Mouse (Mus musculus): ENCODE measurements around the gene Dcxr. TPM values are rescaled to one million over a fixed set of nuclear protein-coding genes. Genes with fewer than 3 reads are reported as not detected.
"Not testable (repeated sequence)": the region's sequence is repeated elsewhere in the genome, so short reads cannot be mapped to it uniquely, and the experiment has no call there.

The Dcxr gene
- polyA plus RNA-seq, 1 experiment from 2014 or later: 13.7 TPM

- H3K36me3 ChIP-seq (ENCODE audit: control insufficient read depth, insufficient read depth, low read length): no peaks in the 10 kb centered on the region
- no peaks in the 10 kb centered on the region; the same call in 1 of the 2 replicates for H3K4me1 ChIP-seq (ENCODE audit: control insufficient read depth, insufficient read depth, low read length)
- 82% methylated on average over 12 of the region's 12 CpGs for WGBS
- no peak within 1 kb of the TSS for H3K4me2 ChIP-seq (ENCODE audit: low read length)
- H3K4me3 ChIP-seq (ENCODE audit: low read depth, low read length): no peak within 1 kb of the TSS
- H3K9me3 ChIP-seq (replicated peaks; ENCODE audit: control insufficient read depth, low read length): no peaks in the 10 kb centered on the region
- no peak within 1 kb of the TSS for H3K27ac ChIP-seq (ENCODE audit: low read depth, low read length)
- DNase-seq (ENCODE audit: low spot score) (no peak), ATAC-seq (no peak)
- no peak within 1 kb of the TSS for H3K9ac ChIP-seq (ENCODE audit: low read length)
- no peaks in the 10 kb centered on the region for H3K27me3 ChIP-seq (replicated peaks; ENCODE audit: control insufficient read depth, insufficient read depth, low read length)
Observed at GRCm38 (mm10) chr11:120731858-120732680, 5.0 kb upstream of the Dcxr start, which contains the start of gene Cbr2. TSS of gene Cbr2 (minus strand) at chr11:120732114.

- WGBS: 96% methylated on average over 1 of the region's 1 CpGs
- no peak overlapping the region for H3K4me2 ChIP-seq (ENCODE audit: low read length)
- peaks cover 3% of the 10 kb centered on the region; the same call in 1 of the 2 replicates for H3K4me1 ChIP-seq (ENCODE audit: control insufficient read depth, insufficient read depth, low read length)
- no peaks in the 10 kb centered on the region for H3K27me3 ChIP-seq (replicated peaks; ENCODE audit: control insufficient read depth, insufficient read depth, low read length)
- no peaks in the 10 kb centered on the region for H3K9me3 ChIP-seq (replicated peaks; ENCODE audit: control insufficient read depth, low read length)
- H3K4me3 ChIP-seq (ENCODE audit: low read depth, low read length): no peak overlapping the region
- no peak overlapping the region for H3K27ac ChIP-seq (ENCODE audit: low read depth, low read length)
- no peaks in the 10 kb centered on the region for H3K36me3 ChIP-seq (ENCODE audit: control insufficient read depth, insufficient read depth, low read length)
- no peak overlapping the region for H3K9ac ChIP-seq (ENCODE audit: low read length)
- no peak for DNase-seq (ENCODE audit: low spot score)
- no peak for ATAC-seq
Observed at GRCm38 (mm10) chr11:120731395-120731794, 4.3 kb upstream of the Dcxr start.

DNA sequence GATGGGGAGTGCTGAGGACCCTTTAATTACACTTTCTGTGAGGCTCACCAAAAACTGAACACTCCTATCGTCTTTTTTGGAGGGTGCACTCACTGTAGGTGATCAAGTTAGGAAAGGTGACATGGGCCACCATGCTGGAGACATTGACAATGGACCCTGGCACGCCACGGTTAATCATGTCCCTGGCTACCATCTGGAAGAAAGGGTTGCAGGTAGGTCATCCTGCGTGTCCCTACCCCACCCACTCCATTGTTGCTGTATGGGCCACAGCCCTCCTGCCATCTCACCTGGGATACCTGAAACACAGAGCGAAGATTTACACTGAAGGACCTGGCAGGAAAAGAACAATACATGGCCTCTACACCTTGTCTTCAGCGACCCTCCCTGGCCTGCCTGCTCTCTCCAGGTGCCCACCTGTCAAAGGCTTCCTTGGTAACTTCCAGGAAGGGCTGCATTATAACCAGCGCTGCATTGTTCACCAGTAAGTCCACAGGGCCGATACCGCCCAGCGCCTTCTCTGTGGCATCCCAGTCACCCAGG is 3.3 kb upstream of the Dcxr start:
- Histone ChIP-seq H3K9me3 (replicated peaks; ENCODE audit: control insufficient read depth, low read length) (no peaks in the 10 kb centered on the region), H3K27me3 (replicated peaks; ENCODE audit: control insufficient read depth, insufficient read depth, low read length) (no peaks in the 10 kb centered on the region), H3K4me3 (ENCODE audit: low read depth, low read length) (no peak overlapping the region), H3K4me2 (ENCODE audit: low read length) (no peak overlapping the region), H3K9ac (ENCODE audit: low read length) (no peak overlapping the region), H3K4me1 (ENCODE audit: control insufficient read depth, insufficient read depth, low read length) (peaks cover 4% of the 10 kb centered on the region; the same call in 1 of the 2 replicates), H3K36me3 (ENCODE audit: control insufficient read depth, insufficient read depth, low read length) (no peaks in the 10 kb centered on the region), H3K27ac (ENCODE audit: low read depth, low read length) (no peak overlapping the region)
- no peak for ATAC-seq
- WGBS: 87% methylated on average over 10 of the region's 10 CpGs
- no peak for DNase-seq (ENCODE audit: low spot score)

- H3K4me3 ChIP-seq (ENCODE audit: low read depth, low read length); H3K9me3 ChIP-seq (replicated peaks; ENCODE audit: control insufficient read depth, low read length); H3K27ac ChIP-seq (ENCODE audit: low read depth, low read length); H3K36me3 ChIP-seq (ENCODE audit: control insufficient read depth, insufficient read depth, low read length); H3K4me1 ChIP-seq (ENCODE audit: control insufficient read depth, insufficient read depth, low read length); H3K27me3 ChIP-seq (replicated peaks; ENCODE audit: control insufficient read depth, insufficient read depth, low read length); H3K9ac ChIP-seq (ENCODE audit: low read length): not testable (repeated sequence)
- ATAC-seq: peak; percentile 47; the same call in 1 of the 2 replicates
- WGBS: 1% methylated on average over 17 of the region's 21 CpGs
- H3K4me2 ChIP-seq (ENCODE audit: low read length): peak overlapping the region; percentile 28; the same call in 1 of the 2 replicates
- DNase-seq (ENCODE audit: low spot score): peak; percentile 40
Observed at GRCm38 (mm10) chr11:120729432-120730050, 2.5 kb upstream of the Dcxr start.

GRCm38 (mm10) chr11:120728530-120729240 is 1.6 kb upstream of the Dcxr start:
- Histone ChIP-seq H3K27me3 (replicated peaks; ENCODE audit: control insufficient read depth, insufficient read depth, low read length) (no peaks in the 10 kb centered on the region), H3K4me3 (ENCODE audit: low read depth, low read length) (no peak overlapping the region), H3K4me2 (ENCODE audit: low read length) (no peak overlapping the region), H3K27ac (ENCODE audit: low read depth, low read length) (no peak overlapping the region), H3K36me3 (ENCODE audit: control insufficient read depth, insufficient read depth, low read length) (0 out of 2 replicates have a peak, but pooled peaks cover under 1% of the 10 kb centered on the region), H3K9me3 (replicated peaks; ENCODE audit: control insufficient read depth, low read length) (no peaks in the 10 kb centered on the region), H3K9ac (ENCODE audit: low read length) (no peak overlapping the region), H3K4me1 (ENCODE audit: control insufficient read depth, insufficient read depth, low read length) (peaks cover 4% of the 10 kb centered on the region; the same call in 1 of the 2 replicates)
- ATAC-seq: no peak
- no peak for DNase-seq (ENCODE audit: low spot score)
- 68% methylated on average over 11 of the region's 11 CpGs for WGBS

DNA sequence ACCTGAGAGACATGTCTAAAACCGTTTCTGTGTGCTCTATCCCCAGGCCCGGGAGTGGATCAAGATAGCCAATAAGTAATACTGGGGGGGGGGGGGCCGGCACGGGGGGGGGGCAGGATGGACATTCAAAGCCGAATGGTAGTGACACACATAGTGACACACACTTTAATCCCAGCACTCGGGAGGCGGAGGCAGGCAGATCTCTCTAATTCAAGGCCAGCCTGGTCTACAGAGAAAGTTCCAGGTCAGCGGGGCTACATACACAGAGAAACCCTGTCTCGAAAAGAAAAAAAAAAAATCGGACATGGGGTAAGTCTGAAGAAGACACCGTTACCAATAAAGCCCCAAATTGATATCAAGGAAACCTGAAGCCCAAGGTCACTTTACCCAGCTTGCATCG is 483 bp upstream of the Dcxr start:
- no peaks in the 10 kb centered on the region for H3K9me3 ChIP-seq (replicated peaks; ENCODE audit: control insufficient read depth, low read length)
- H3K4me2 ChIP-seq (ENCODE audit: low read length): peak overlapping the region; percentile 86
- 0 out of 2 replicates have a peak, but pooled peaks cover 4% of the 10 kb centered on the region for H3K36me3 ChIP-seq (ENCODE audit: control insufficient read depth, insufficient read depth, low read length)
- H3K27me3 ChIP-seq (replicated peaks; ENCODE audit: control insufficient read depth, insufficient read depth, low read length): no peaks in the 10 kb centered on the region
- 61% methylated on average over 12 of the region's 12 CpGs for WGBS
- H3K27ac ChIP-seq (ENCODE audit: low read depth, low read length): no peak overlapping the region
- ATAC-seq: no peak
- no peak overlapping the region for H3K9ac ChIP-seq (ENCODE audit: low read length)
- H3K4me3 ChIP-seq (ENCODE audit: low read depth, low read length): no peak overlapping the region
- H3K4me1 ChIP-seq (ENCODE audit: control insufficient read depth, insufficient read depth, low read length): peaks cover 4% of the 10 kb centered on the region; the same call in 1 of the 2 replicates
- no peak for DNase-seq (ENCODE audit: low spot score)

- ATAC-seq: 0 out of 2 replicates have a peak, but pooled peaks have one; percentile 12
- Histone ChIP-seq H3K4me3 (ENCODE audit: low read depth, low read length) (peak overlapping the region; percentile 46), H3K9me3 (replicated peaks; ENCODE audit: control insufficient read depth, low read length) (no peaks in the 10 kb centered on the region), H3K4me1 (ENCODE audit: control insufficient read depth, insufficient read depth, low read length) (peaks cover 9% of the 10 kb centered on the region), H3K4me2 (ENCODE audit: low read length) (peak overlapping the region; percentile 86), H3K36me3 (ENCODE audit: control insufficient read depth, insufficient read depth, low read length) (0 out of 2 replicates have a peak, but pooled peaks cover 4% of the 10 kb centered on the region), H3K9ac (ENCODE audit: low read length) (peak overlapping the region; percentile 60), H3K27me3 (replicated peaks; ENCODE audit: control insufficient read depth, insufficient read depth, low read length) (no peaks in the 10 kb centered on the region), H3K27ac (ENCODE audit: low read depth, low read length) (no peak overlapping the region)
- 20% methylated on average over 34 of the region's 36 CpGs for WGBS
- no peak for DNase-seq (ENCODE audit: low spot score)
Observed at GRCm38 (mm10) chr11:120726243-120727168, 575 bp downstream of the Dcxr start.

- 85% methylated on average over 7 of the region's 7 CpGs for WGBS
- H3K9ac ChIP-seq (ENCODE audit: low read length): no peak overlapping the region
- H3K36me3 ChIP-seq (ENCODE audit: control insufficient read depth, insufficient read depth, low read length): peaks cover 17% of the 10 kb centered on the region
- DNase-seq (ENCODE audit: low spot score) (no peak), ATAC-seq (no peak)
- peaks cover 11% of the 10 kb centered on the region for H3K4me1 ChIP-seq (ENCODE audit: control insufficient read depth, insufficient read depth, low read length)
- H3K27ac ChIP-seq (ENCODE audit: low read depth, low read length): no peak overlapping the region
- H3K27me3 ChIP-seq (replicated peaks; ENCODE audit: control insufficient read depth, insufficient read depth, low read length): no peaks in the 10 kb centered on the region
- H3K4me2 ChIP-seq (ENCODE audit: low read length): no peak overlapping the region
- H3K9me3 ChIP-seq (replicated peaks; ENCODE audit: control insufficient read depth, low read length): no peaks in the 10 kb centered on the region
- H3K4me3 ChIP-seq (ENCODE audit: low read depth, low read length): no peak overlapping the region
Observed at GRCm38 (mm10) chr11:120723509-120723908, 3.6 kb downstream of the Dcxr start.

Measured in forebrain, embryonic 14.5 days (tissue).